Mouse (Mus musculus): Measurements from ENCODE around the gene Slc39a8.
A peak's percentile ranks its signal among the peaks of the same experiment; 100 is the strongest.

Gene Slc39a8

DNA sequence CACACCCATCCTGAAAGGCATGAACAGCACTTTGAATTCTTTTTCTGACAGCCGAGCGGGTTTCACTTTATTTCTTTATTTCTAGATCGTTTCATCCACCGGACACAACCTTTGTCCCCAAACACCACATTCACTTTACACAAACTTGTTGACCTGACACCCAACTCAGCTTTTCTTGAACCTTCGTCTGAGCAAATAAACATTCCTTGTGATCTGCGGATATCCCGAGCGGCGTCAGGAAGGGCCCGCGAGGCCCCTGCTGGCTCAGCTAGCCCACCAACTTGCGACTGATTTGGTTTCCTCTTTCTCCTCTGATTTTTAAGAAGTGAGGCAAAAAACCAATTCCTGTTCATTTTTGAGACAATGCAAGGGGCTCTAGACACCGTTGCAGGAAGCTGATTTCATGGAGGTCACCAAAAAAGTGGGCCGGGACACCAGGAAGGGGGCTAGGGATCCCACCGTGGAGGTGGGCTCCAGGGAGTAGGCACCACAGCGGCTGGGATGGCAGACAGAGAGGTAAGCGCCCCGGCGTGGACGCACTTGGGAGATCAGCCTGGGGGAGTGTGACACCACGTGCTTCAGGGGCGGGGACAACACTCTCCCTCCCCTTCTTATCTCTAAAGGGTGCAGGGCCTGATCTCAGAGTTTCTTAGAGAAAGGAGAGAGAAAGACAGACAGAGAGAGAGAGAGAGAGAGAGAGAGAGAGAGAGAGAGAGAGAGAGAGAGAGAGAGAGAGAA lies at the start of gene Slc39a8:
Slc39a8 (plus strand) TSS at position 264 of the 738 bp plus-strand sequence.
- peak; percentile 86 to 91 for DNase-seq

DNA sequence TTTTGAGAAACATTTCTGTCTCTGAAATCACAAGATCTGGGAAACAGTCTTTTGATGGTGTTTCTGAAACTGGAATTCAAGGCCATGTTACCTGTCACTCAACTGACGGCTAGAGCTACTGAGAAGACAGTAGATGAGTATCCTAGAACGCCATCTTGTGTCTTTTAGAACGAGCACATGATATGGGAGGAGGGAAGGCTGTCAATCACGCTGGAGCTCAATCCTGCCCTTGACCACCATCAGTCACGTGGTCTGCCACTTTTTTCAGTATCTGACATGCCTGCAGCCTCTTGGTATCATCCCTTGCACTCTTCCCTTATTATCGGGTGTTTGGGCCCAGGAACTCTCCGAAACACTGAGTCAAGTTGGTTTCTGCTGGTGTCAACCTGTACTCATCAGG lies 40.0 kb upstream of the Slc39a8 start:
- DNase-seq, result no peak

DNA sequence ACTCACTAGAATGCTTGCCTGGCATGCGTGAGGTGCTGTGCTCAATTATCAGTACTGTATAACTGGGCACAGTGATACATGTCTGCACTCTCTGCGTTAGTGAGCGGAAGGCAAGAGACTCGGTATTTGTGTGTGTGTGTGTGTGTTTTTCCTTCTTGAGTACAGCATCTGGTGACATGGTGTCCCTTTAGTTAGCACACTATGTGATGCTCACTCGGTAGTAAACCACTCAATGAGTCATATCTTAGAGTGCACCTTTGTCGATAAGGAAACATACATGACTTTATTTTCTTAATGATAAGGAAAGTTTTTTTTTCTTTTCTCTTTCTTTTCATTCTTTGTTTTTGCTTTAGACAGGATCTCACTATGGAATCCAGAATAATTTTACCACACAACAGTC lies 29.0 kb upstream of the Slc39a8 start:
- DNase-seq, result no peak

DNA sequence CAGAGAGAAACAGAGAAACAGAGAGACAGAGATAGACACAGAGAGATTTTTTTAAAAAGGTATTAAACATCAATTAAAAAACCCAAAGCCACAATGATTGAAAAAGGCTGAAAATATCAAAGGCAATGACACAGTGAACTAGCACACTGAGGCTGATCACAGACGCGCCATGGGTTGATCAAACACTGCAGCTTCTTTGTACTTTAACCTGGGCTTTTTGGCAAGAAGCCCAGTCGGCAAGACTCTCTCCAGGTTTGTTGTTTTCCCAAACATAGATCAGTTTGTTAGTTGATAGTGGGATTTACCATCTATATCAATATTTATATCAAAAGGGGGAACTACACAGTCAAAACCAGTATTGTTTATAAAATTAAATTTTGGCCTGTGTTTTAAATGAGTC lies 26.8 kb upstream of the Slc39a8 start:
- peak in 1 of 2 experiments; percentile 32 for DNase-seq

DNA sequence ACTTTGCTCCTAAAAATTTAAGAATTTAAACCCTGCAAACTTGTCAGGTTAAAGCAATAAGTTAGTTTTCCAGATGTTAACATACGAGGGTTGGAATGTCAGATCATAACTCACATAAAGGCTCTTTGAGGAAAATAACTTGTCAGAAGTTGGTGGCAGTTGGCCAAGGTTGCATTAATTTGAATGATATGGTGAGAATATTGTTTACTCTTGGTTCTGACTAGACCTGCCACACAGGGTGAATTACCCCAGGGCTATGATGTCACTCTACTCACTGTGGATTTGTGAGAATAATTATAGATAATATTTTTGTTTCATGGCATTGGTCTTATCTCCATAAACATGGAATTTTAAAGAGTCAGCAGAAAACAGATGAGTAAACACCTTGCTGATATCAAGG lies 26.4 kb upstream of the Slc39a8 start:
- peak; percentile 20 to 37 for DNase-seq

DNA sequence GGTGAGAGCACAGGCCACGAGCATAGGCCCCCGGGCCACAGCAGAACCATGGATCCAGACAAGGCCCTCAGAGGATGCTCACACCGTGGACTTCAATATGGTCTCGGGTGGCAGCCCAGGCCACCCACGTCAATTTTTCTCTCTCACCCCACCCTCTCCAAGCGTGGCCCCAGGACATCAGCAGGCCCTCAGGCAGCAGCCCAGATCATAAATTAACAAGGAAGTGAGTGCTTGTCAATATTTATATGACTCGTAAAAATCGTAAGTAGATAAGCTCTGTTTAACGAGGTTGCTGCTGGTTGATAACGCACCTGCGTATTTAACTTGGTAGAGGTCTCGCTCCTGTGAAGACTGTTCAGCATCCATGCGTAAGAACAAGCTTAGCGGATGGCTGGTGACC lies 10.4 kb upstream of the Slc39a8 start:
- DNase-seq, result no peak

DNA sequence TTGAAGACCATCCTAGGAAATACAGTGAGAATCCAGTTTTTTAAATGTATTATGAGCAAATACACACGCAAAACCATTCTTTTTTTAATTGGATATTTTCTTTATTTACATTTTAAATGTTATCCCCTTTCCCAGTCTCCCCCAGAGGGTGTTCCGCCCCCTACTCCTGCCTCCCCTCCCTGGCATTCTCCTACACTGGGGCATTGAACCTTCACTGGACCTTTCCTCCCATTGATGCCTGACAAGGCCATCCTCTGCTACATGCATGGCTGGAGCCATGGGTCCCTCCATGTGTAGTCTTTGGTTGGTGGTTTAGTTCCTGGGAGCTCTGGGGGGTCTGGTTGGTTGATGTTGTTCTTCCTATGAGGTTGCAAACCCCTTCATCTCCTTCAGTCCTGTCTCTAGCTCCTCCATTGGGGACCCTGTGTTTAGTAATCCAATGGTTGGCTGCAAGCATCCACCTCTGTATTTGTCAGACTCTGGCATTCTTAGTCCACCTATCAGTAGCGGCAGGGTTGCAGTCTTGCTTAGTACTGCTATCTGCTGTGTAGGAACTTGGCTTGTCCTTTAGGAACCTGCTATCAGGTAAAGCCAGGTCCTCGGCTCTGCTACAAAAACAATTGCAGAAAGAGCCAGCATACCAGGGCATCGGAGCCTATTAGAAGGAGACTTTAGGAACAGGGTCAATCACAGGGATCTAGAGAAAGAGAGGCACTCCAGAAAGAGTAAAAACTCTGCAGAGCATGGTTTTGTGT lies 8.9 kb upstream of the Slc39a8 start:
- no peak for DNase-seq

DNA sequence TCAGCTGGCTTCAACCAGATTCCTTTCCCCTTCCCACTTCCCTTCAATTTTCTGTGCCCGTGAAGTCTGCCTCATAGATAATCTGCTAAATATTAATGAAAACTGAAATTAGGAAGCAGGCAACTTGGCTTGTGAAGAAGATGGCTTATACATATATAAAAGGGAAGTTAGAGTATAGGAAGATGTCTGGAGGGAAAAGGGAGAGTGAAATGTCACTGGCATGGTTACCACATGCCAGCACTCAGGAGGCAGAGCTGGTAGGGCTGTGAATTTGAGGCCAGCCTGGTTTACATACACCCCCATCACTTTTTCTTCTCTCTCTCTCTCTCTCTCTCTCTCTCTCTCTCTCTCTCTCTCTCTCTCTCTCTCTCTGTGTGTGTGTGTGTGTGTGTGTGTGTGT lies 8.0 kb upstream of the Slc39a8 start:
- no peak for DNase-seq

DNA sequence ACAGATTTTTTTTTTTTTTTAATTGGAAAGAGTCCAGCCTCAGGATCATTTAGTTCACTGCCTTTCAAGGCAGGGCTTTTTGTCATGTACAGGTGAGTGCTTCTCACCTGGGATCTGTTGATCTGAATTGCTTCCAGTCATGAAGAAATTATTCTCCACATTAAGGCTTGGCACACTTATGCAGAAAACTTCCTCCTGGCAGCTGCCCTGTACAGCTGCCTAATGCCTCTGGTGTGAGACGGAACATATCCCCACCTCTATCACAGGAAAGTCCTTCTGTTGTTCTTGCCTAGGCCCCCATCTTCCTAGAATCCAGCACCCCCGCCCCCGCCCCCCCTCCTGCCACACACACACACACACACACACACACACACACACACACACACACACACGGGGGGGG lies 643 bp upstream of the Slc39a8 start:
- no peak for DNase-seq

DNA sequence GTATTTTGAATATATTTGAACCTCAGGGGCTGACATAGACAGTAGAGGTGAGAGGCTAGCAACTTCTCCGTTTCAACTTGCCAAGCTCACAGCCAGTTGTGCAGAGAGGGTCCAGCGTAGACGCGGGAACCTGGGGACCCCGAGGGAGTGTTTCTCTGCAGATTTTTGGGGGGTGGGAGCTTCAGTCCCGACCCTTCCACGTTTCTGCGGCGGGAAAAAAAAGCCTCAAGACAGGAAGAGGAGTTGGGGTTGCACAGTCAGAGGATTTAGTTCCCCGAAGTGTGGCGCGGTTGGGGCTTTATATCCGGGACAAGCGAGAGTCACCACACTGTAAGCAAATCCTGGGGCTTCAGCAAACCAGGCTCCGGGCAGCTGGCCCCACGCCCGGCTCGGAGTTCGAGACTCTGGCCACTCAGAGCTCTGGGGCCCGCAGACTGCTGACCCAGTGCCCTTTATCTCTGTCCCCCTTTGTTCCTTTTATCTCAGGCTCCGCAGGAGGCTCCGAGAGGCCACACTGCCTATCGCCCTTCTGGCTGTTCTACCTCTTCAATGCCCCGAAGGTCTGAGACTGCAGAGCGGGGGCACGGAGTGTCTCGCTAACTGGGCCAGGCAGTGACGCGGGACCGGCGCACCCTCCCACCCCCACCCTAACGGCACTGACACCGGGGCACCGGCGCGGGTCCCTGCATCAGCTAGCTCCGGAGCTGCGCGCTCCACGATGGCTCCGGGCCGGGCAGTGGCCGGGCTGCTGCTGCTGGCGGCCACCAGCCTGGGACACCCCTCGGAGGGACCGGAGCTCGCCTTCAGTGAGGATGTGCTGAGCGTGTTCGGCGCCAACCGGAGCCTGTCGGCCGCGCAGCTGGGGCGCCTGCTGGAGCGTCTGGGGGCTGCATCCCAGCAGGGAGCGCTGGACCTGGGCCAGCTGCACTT lies 940 bp downstream of the Slc39a8 start:
- peak; percentile 77 to 85 for DNase-seq

DNA sequence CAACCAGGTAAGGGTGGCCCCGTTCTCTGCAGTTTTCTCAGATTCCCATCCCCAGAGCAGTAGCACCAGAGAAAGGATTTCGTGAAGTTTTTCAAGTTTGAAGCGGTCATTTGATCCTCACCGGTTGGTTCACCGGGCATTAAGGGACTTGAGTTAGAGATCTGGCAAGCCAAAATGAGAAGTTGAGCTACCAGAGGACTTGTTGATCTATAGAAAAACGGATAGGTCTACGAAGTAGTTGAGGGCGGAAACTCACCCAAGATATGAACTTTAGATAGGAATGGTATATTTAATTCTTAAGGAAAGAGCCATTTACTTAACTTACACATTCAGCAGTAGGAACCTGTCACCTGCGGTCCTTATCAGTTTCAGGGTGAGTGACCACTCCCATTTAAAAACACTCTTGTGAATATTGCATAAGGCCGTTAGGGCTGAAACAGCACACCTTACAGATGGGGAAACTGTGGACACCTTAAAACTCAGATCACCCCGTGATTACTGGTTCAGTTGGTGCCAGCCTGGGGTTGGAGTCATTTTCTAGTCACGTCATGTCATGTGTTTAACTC lies 1.7 kb downstream of the Slc39a8 start:
- DNase-seq, result no peak

DNA sequence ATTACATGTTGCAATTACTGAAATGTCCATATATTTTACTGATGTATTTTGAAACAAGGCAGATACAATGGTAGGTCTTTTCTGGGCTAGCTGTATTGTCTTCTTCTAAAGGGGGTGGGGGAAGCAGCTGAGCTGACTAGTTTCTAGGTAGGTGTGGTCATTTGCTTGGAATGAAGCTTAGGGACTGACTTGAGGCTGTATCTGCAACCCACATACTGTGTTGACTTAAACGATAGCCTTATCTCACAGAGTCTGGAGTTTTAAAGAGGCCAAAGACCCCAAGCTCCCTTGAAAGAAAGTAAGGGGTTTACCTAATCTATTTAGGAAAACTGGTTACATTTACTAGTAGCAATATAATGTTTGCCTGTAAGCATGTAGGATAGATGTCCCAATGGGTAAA lies 2.9 kb downstream of the Slc39a8 start:
- no peak for DNase-seq

DNA sequence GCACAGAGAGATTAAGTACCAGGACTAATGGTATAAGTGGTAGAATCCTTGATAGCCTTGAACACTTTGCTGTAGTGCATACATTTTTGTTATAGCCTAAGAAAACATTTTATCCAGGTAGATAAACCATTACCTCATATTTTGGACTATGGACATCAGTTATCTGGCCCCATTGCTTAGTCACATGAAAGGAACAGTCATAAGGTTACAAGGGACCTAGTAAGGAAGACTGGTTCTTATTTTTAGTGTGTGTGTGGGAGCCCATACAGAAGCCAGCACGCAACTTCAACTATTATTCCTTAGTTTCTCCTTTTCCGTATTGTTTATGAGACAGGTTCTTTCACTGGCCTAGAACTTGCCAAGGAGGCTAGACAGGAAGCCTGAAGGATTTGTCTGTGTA lies 7.4 kb downstream of the Slc39a8 start:
- no peak for DNase-seq

DNA sequence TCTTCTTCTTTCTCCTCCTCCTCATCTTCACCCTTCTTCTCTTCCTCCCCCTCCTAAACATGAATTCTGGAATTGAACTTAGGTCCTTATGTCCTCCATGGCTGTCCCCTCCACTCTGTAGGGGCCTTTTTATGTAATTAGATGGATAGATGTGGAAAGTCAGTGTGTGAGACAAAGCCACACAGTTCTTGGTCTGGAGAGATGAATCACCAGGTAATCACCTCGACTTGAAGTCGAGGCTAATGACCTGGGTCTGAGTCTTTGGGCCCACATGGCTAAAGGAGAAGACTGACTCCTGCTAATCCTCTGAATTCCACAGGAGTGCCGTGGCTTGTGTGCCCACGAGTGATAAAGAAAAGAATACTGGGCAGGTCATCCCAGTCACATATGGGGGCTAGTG lies 7.8 kb downstream of the Slc39a8 start:
- DNase-seq, result no peak

DNA sequence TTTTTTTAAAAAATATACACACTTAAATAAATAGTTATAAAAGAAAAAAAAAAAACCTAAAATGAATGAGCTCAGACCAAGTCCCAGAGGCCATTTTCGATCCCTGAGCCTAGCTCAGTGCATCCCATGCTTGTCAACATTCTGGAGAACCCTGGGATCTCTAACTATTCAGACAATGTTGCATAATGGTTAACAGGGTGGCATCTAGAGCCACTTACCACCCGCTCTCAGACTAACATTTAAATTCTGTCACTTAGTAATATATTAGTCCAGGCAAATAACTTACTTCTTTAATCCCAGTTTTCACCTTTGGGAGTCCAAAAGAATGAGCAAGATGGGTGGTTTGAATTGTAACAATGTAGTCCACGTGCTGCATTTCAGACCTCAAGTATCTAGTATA lies 9.9 kb downstream of the Slc39a8 start:
- no peak for DNase-seq

DNA sequence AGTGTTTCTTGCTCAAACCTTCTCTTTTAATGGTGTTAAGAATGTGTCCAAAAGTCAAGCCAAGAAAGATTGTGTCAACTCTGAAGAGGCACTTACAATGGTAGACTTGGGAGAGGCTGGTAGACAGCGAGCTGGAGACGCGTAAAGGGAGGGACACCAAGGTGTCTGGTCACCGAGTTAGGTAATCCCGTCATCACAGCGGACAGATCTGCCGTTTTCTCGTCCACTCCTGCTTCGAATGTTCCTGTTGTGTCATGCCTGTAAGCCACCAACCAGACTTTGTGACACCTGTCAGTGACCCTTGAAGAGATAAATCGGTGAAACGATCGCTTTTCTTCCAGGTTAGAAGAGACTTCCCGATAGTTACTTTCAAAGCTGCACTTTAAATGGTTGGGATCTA lies 14.5 kb downstream of the Slc39a8 start:
- no peak for DNase-seq

DNA sequence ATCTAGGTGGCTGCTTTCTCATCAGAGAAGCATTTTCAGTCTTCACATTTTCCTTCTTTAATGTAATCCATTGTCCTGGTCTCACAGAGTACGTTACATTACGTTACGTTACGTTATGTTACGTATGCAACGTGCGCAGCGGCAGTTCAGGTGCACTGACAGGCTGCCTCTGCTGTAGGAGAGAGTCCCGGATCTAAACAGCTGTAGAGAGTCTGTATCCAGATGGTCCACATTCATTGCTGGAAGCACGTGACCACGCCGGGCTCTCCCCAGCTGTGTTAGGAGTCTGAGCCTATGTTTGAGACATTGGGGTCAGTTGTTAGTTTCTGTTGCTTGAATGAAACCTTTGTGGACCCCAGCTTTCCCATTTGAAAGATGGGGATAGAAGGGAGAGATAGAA lies 15.1 kb downstream of the Slc39a8 start:
- no peak for DNase-seq

DNA sequence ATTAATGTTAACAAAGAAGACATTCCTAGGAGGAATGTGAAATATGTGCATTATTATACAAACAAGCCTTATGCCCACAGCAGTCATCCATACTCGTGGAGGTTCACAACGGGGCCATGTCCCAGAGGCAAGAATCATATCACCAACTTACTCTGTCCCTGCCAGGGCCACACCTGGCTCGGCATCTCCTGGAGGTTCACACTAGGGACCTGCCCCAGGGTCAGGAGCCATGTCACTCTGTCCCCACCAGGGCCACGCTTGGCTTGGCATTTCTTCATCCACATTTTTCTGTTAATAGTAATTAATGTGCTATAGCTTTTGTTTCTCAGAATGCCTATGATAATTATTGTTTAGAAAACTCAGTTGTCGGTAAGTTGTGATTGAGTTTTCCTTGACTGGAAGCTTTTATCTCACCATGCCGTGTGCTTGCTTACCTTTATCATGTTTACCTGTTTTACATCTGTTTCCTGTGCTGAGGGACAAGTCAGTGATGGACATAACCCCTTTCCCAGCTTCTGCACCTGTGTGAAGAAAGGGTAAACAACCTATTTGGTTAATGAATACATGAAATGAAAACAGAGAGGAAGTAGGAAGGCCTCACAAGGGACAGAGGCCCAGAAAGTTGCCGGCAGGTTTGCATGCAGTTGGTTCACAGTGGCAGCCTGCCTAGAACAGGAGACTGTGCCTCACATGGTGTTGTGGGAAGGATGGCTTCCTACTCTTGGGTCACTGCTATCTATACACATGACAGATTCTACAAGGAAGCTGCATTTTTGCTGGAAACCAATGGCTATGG lies 16.8 kb downstream of the Slc39a8 start:
- peak in 1 of 2 experiments; percentile 40 for DNase-seq

DNA sequence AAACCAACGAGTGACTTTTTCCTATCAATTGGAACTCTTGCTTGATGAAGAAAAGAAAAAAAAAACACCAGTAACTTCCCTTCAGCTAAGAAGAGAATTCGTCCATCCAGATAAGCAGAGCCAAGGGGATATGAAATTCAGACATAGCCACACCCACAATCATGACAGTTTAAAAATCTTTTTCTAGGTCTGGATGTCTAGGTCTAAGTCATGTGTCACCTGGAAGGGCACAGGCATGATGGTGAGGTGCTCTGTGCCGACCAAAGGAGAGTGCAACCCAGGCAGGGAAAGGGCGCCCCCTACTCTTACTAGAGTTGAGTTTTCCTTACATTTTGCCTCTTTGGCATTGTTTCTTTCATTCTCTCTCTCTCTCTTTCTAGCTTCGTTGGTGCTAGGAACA lies 18.1 kb downstream of the Slc39a8 start:
- no peak for DNase-seq

DNA sequence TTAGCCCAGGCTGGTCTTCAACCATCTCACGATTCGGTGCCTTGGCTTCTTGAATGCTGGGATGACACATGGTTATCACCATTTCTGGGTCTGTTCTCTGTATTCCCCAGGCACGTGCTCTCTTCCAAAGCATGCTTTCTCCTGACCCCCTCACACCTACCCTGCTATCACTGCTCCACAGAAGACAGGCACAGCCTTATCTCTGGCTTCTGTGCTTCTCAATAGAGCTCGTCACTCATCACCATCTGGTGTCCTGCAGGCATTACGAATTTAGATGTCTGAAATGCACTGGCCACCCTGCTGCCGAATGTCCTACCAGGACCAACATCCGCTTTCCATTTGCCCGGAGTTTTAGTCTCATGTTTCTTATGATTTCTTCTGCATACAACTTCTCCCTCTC lies 18.6 kb downstream of the Slc39a8 start:
- no peak for DNase-seq

DNA sequence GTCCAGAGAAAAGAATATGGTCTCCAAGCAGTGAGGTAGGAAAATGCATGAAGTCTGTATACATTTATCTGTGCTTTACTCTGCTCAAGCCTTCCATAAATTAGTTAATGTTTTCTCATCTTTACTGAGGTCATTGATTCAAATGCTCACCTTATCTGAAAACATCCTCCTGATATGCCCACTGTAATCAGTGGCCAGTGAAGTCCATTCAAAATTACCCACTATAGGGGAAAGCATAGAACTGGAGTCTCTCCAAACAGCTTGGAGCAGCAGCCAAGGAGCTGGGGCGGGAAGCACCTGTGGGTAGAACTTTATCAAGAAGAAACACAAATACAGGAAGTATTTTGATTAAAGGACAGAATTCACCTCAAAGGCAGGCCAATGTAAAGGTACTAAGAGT lies 19.8 kb downstream of the Slc39a8 start:
- DNase-seq, result no peak

DNA sequence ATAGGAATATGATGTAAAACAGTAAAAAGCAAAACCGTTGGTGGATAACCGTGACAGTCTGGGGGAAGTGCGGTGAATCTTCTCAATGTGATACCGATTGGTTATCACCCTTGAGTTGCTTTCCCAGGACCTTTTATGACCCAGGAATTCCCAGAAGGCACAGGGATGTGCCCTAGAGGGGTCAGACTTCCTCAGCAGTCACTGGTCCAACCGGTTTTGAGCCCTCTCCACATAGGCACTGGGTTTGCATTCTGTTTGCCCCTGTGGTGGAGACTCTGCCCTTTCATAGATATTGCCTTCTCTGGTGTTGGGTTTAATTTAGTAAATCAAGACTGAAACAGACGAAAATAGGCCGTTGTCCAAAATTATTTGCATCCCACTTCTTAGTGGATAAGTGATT lies 20.8 kb downstream of the Slc39a8 start:
- no peak for DNase-seq
